Mouse (Mus musculus) lung, adult 18-20 months (tissue): ENCODE measurements around the gene Aftph.

Source experiments
- DNase-seq, 2 experiments: peaks; one replicate each; pipeline ENCODE4 v3.0.0; 2022; ENCODE audit warnings: mixed read lengths in 2 of 2

The Aftph gene

DNA sequence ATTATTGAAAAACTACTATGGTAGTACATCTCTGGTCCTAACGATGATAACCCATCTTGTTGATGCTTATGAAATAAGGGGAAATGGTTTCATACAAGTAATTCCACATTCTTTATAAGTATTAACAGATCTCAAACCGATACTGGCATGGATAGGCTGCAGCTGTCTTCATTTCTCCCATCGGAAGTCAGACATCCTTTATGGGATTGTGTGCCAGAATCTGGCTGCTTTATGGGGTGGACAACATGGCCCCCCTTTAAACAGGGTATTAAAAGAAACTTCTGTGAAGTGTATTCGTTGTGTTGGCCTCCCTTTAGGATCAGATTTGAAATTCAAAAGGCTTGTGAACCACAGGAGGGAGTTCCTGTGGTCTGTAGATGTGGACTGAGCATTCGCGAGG lies 95.2 kb downstream of the Aftph start:
- no peak for DNase-seq

DNA sequence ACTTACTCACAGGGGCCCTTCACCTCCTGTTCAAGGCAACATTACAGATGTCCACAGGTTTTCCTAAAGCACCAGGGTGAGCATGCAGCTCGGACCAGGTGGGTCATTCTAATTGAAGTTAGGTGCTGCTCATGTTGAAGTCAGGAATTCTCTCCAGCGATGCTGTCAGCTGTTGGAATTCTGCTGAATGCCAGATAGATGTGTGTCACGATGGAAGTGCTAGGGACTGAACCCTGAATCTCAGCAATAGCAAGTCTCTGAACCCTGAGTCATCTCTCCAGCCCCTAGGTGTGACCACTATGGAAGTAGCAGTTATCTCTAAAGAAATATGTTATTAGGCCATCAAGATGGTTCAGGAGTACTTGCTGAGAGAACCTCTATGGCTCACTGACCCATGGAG lies 95.9 kb downstream of the Aftph start:
- no peak for DNase-seq

DNA sequence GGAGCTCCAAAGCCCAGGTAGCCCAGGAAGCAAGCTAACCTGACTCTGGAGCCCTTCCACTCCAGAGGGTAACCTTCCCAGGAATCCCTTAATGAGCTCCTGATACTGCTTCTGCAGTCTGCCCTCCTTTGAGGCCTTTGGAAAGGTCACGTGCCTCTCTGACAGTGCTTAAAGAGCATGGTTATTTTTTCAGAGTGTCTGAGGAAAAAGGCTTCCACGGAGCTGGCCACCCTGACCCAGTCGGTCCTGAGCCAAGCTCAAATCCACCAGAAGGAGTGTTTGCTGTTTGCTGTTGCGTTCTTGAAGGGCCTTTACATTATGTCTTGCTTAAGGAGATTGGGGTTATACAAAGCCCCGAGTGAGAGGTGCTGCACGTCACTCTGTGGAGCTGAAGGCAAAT lies 96.5 kb downstream of the Aftph start:
- no peak for DNase-seq

DNA sequence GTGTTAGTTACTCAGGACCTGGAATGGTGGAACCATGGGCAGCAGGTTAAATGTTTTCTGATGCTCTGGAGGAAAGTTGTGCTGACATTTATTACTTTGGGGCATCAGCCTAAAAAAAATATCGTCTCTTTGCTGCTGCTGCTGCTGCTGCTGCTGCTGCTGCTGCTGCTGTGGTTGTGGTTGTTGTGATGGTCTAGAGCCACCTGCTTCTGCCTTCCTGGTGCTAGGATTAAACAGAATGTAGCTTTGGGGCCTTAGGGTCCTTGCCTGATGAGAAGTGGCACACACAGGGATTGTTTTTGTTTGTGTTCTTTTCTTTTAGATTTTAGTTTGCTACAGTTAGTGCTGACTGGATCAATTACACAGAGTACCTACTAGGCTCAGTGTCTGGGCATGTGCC lies 97.2 kb downstream of the Aftph start:
- no peak for DNase-seq

DNA sequence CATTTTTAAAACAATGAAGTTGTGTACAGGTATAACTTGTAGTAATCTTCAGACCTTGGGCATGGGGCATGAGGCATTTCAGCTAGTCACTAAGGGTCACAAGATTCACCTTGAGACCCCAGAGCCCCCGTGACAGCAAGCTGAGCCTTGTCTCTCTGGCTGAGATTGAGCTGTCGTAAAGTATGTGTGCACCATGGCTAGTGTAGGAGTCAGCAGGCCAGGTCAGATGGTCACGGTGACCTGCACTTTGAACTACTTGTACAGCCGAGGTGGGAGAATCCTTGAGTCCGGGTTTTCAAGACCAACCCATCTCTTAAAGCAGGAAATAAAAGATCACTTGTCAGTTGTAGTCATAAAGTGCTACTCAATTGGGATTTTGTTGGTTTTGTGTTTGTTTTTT lies 98.2 kb downstream of the Aftph start:
- no peak for DNase-seq

DNA sequence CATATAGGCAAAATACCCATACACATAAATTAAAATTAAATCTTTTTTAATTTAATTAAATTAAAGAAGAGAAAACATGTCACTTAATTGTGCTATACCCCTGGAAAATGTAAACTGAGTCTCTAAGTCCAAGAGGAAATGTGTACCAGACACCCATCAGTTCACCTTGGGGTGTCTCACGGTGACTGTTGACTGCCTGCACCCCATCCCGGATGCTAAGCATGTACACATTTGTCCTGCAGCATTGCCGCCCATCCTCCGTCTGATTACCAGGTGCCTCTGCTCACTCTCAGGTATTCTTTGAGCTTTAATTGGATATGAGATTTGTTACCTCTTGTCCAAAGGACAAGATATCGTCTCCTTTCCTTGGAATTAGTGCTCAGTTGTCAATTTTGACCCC lies 99.1 kb downstream of the Aftph start:
- DNase-seq: no peak

DNA sequence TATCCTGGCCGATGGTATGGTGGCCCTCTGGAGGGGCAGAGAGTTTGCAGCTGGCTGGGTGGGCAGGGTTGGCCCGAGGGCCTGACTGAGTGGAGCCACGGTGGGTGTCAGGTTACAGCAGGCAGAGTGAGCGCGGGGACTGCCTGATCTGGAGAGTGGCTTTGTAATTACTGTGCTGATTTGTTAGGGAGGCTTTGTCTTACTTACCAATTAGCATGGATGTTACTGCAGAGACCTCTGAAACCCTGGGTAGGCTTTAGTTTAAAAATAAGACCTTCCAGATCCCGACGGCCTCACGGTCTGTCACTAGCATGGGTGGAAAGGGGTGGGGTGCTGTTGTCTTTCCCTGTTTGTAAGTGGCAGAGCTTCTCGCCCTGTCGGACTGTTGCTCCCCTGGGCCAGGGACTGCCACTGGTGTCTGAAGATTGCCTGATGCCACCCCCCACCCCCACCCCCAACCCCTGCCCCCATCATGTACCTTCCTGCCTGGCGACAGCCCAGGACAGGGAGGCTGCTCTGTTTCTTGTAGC lies 101.4 kb downstream of the Aftph start:
- peak; percentile 40 to 59 for DNase-seq

DNA sequence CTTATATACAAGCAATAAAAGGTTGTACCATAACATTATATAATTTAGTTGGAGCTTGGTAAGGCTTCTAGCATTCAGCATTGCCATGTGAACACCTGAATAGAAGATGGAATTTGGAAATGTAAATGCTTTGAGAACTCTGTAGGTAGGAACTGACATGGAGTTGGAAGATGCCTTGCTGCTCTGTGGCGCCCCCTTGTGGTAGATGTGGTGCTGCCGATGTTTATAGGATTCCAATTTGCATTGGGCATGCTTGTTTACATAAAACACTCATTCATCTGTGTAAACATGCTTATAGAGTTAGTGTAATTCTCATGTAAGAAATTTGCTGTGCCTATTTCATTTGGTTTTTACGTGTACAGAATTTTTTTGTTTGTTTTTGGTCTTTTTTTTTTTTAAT lies 102.5 kb downstream of the Aftph start:
- DNase-seq: peak; percentile 67 to 79

DNA sequence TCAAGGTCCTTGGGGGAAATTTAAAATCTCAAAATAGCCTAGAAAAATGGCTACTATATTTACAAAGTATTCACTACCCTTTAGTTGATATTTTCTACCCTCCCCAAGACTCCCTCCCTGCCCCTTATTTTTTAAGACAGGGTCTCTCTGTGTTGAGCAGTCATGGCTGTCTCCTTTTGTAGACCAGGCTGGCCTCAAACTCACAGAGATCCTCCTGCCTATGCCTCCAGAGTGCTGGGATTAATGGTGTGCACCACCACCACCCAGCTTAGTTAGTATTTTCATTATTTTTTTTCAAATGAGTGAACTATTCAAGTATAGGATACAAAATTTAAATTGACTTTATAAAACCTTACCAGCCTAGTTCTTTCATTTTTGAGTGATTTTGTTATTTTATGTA lies 104.3 kb downstream of the Aftph start:
- no peak for DNase-seq

DNA sequence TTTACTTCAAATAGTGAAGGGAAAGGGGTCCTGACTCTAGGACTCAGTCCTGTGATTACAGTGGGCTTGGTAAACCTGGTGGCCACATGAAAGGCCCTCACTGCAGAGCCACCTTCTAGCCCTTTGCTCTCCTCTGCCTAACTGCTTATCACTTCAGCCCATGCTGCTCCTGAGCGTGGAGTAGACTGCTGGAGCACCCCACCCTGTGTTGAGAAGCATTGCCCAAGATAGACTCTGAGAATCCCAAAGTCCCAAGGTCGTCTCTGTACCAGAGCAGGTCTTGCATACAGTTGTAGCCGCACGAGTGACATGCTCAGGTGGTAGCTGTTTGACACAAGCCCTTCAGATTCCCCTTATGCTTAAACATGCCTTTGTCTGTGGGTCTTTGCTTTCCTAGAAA lies 105.3 kb downstream of the Aftph start:
- no peak for DNase-seq

DNA sequence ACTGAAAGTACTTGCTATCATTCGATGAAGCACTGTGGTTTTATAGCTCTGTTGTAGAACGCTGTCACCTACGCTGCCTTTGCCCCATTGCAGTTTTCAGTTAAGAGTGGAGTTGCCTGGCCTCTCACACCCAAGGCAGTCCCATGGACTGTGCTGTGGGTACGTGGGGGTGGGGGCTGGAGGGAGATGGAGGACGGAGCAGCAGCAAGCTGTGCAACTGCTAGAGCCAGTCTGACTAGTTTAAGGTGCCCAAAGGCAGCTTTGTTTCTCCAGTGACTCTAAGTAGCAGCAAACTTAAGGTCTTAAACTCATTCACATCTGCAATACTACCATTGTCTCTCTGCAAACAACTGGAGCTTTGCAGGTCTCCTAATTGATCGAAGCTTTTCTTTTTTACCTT lies 105.7 kb downstream of the Aftph start:
- peak; percentile 54 to 63 for DNase-seq
